In the genomic region with DNA sequence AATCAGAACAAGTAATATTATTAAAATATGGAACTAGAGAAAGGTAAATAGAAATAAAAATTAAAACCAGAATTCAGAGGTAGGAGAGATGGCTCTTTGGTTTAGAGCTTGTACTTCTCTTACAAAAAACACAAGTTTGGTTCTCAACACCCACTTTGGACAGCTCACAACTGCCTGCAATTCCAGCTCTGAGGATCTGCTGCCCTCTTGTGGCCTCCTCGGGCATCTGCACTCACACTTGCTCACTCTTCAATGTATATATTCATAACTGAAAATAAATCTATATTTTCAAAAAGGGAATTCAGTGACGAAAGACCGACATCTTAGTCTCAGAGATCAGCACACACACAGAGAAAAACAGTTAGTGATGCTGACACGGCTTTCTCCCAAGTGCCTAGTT, we compare ENCODE assay signal across 9 mouse cellular contexts.
DNase-seq lines count a peak whose midpoint lies in the region; ATAC-seq and TF ChIP-seq lines count a peak whose summit lies in the region.
"Had no signal": no experiment of that assay in that cellular context is flagged by ENCODE, and none has a peak within 500 bp of the region (broad histone marks: within the 10 kb centered on the region; RNA-seq: fewer than 3 reads in every experiment).

No protein-coding gene starts in this region.

- no peak for ATAC-seq in forebrain, postnatal 0 days
- ATAC-seq in forebrain, embryonic 16.5 days, result no peak
- ATAC-seq in midbrain, embryonic 13.5 days, result no peak

- no peak overlapping the region for H3K4me2 ChIP-seq in forebrain, postnatal 0 days (ENCODE audit: low read depth)
- no peak overlapping the region for H3K4me2 ChIP-seq in forebrain, embryonic 16.5 days (ENCODE audit: low read length)
- H3K4me2 ChIP-seq in midbrain, embryonic 13.5 days (replicated peaks), result no peak overlapping the region

- peak; percentile 50 for TF ChIP-seq CTCF in forebrain, postnatal 0 days (IDR thresholded peaks at IDR 0.05; ENCODE audit: low read depth)
- peak; percentile 70; the same call in 1 of the 2 replicates for TF ChIP-seq CTCF in testis, adult 2 months (IDR thresholded peaks at IDR 0.05; ENCODE audit: control insufficient read depth, insufficient read depth, insufficient replicate concordance, low read depth, low read length)

- H3K4me3 ChIP-seq in forebrain, postnatal 0 days (ENCODE audit: low read depth, low read length), result no peak overlapping the region
- H3K4me3 ChIP-seq in forebrain, embryonic 16.5 days (replicated peaks; ENCODE audit: low read length), result no peak overlapping the region
- no peak overlapping the region for H3K4me3 ChIP-seq in testis, adult 2 months (ENCODE audit: control insufficient read depth, low read depth, low read length)
- no peak overlapping the region for H3K4me3 ChIP-seq in midbrain, embryonic 13.5 days (replicated peaks)

- H3K9me3 ChIP-seq in forebrain, postnatal 0 days (ENCODE audit: low read length), result no peaks in the 10 kb centered on the region
- no peaks in the 10 kb centered on the region for H3K9me3 ChIP-seq in forebrain, embryonic 16.5 days (ENCODE audit: control insufficient read depth, low read length)
- H3K9me3 ChIP-seq in midbrain, embryonic 13.5 days, result 0 out of 2 replicates have a peak, but pooled peaks cover 4% of the 10 kb centered on the region

- no peaks in the 10 kb centered on the region for H3K36me3 ChIP-seq in forebrain, postnatal 0 days (ENCODE audit: insufficient read depth)
- H3K36me3 ChIP-seq in forebrain, embryonic 16.5 days (ENCODE audit: control insufficient read depth, insufficient read depth), result no peaks in the 10 kb centered on the region
- no peaks in the 10 kb centered on the region for H3K36me3 ChIP-seq in testis, adult 2 months (ENCODE audit: control insufficient read depth, insufficient read depth, low read length)
- H3K36me3 ChIP-seq in midbrain, embryonic 13.5 days, result no peaks in the 10 kb centered on the region

- no peak overlapping the region for H3K9ac ChIP-seq in forebrain, postnatal 0 days
- H3K9ac ChIP-seq in forebrain, embryonic 16.5 days (replicated peaks; ENCODE audit: low read depth, low read length), result no peak overlapping the region
- no peak overlapping the region for H3K9ac ChIP-seq in midbrain, embryonic 13.5 days (replicated peaks)

- no peak for DNase-seq in forebrain, postnatal 0 days
- DNase-seq in testis, postnatal 10 days (ENCODE audit: low spot score), result no peak
- peak; percentile 13 for DNase-seq in embryo, embryonic 11 days
- DNase-seq in T-cell, adult 2 months (ENCODE audit: low spot score), result no peak
- DNase-seq in cerebellum, adult 8-10 months, result no peak
- DNase-seq: lung, postnatal 36 days had no signal

- no peaks in the 10 kb centered on the region for H3K4me1 ChIP-seq in forebrain, postnatal 0 days (ENCODE audit: insufficient read depth)
- no peaks in the 10 kb centered on the region for H3K4me1 ChIP-seq in forebrain, embryonic 16.5 days (replicated peaks; ENCODE audit: control insufficient read depth, insufficient read depth, low read length)
- no peaks in the 10 kb centered on the region for H3K4me1 ChIP-seq in testis, adult 2 months (ENCODE audit: control insufficient read depth, insufficient read depth, low read length)
- no peaks in the 10 kb centered on the region for H3K4me1 ChIP-seq in midbrain, embryonic 13.5 days (replicated peaks)

- 73% methylated on average over 4 of the region's 4 CpGs for WGBS in forebrain, postnatal 0 days
- WGBS in forebrain, embryonic 16.5 days, result 73% methylated on average over 4 of the region's 4 CpGs
- 71% methylated on average over 4 of the region's 4 CpGs for WGBS in midbrain, embryonic 13.5 days

- H3K27ac ChIP-seq in forebrain, postnatal 0 days (ENCODE audit: low read depth, low read length), result no peak overlapping the region
- no peak overlapping the region for H3K27ac ChIP-seq in forebrain, embryonic 16.5 days (ENCODE audit: low read length)
- no peak overlapping the region for H3K27ac ChIP-seq in testis, adult 2 months (ENCODE audit: control insufficient read depth, insufficient read depth, low read depth, low read length)
- no peak overlapping the region for H3K27ac ChIP-seq in midbrain, embryonic 13.5 days

- no peak for TF ChIP-seq POLR2A in testis, adult 2 months (IDR thresholded peaks at IDR 0.05; ENCODE audit: control insufficient read depth, low read depth, low read length)

- no peaks in the 10 kb centered on the region for H3K27me3 ChIP-seq in forebrain, postnatal 0 days (ENCODE audit: insufficient read depth, low read length)
- no peaks in the 10 kb centered on the region for H3K27me3 ChIP-seq in forebrain, embryonic 16.5 days (replicated peaks; ENCODE audit: control insufficient read depth, insufficient read depth, low read length)
- H3K27me3 ChIP-seq in testis, adult 2 months (ENCODE audit: control insufficient read depth, insufficient read depth, low read length), result no peaks in the 10 kb centered on the region
- H3K27me3 ChIP-seq in midbrain, embryonic 13.5 days, result no peaks in the 10 kb centered on the region
